Mouse (Mus musculus): Measurements from ENCODE around the gene Sirt3. TPM values are rescaled to one million over a fixed set of nuclear protein-coding genes. Genes with fewer than 3 reads are reported as not detected.

Sirt3 gene
- polyA plus RNA-seq, 1 experiment from 2014 or later = 55.5 TPM

DNA sequence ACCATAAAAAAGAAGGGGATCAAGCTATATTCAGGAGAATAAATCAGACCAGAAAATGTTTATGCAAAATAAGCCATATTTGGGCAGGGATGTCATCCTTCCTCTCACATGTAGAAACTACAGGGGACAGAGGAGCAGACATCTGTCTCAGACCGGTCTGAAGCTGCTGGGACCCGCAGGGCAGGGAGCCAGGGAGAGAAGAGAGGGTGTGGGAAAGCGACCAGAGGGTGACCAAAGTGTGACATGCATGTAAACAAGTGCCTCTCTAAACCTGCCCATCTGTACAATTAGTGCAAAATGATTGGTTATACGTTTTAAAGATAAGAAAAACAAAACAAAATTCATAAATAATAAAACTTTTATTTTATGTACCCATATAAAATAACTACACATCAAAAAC is 61.9 kb downstream of the Sirt3 start:
- no peak overlapping the region for H3K27ac ChIP-seq
- WGBS = 65% methylated on average over 4 of the region's 4 CpGs
- H3K27me3 ChIP-seq (replicated peaks) = no peaks in the 10 kb centered on the region
- no peak overlapping the region for H3K9ac ChIP-seq
- H3K4me2 ChIP-seq = peak overlapping the region; percentile 37
- ATAC-seq (replicated peaks) = no peak
- peaks cover 22% of the 10 kb centered on the region for H3K4me1 ChIP-seq
- 0 out of 2 replicates have a peak overlapping the region, but pooled peaks have one; percentile 11 for H3K4me3 ChIP-seq
- no peaks in the 10 kb centered on the region for H3K9me3 ChIP-seq
- peaks cover 3% of the 10 kb centered on the region; the same call in 1 of the 2 replicates for H3K36me3 ChIP-seq (replicated peaks)

Other genes with a start within 250 kb of the Sirt3 start
- gene Olfr53, start 235.9 kb downstream of the Sirt3 start, polyA plus RNA-seq (2015; fragmentation: Nextera tagmentation; extraction: Ambion mirVana) = not detected in 2 replicates
- gene Olfr539, start 222.4 kb downstream of the Sirt3 start, polyA plus RNA-seq (2015; fragmentation: Nextera tagmentation; extraction: Ambion mirVana) = not detected in 2 replicates
- gene Olfr45, start 200.4 kb downstream of the Sirt3 start, polyA plus RNA-seq (2015; fragmentation: Nextera tagmentation; extraction: Ambion mirVana) = not detected in 2 replicates
- not detected in 2 replicates for gene Olfr541, start 185.0 kb downstream of the Sirt3 start, polyA plus RNA-seq (2015; fragmentation: Nextera tagmentation; extraction: Ambion mirVana)
- gene Cyp2e1, start 118.6 kb downstream of the Sirt3 start, polyA plus RNA-seq (2015; fragmentation: Nextera tagmentation; extraction: Ambion mirVana) = not detected in 2 replicates
- 0.45 and 0.55 TPM in 2 replicates for gene Syce1, start 94.5 kb downstream of the Sirt3 start, polyA plus RNA-seq (2015; fragmentation: Nextera tagmentation; extraction: Ambion mirVana)
- 34.1 and 36.5 TPM in 2 replicates for gene Zfp941, start 60.1 kb downstream of the Sirt3 start, polyA plus RNA-seq (2015; fragmentation: Nextera tagmentation; extraction: Ambion mirVana)
- gene Urah, start 47.3 kb downstream of the Sirt3 start, polyA plus RNA-seq (2015; fragmentation: Nextera tagmentation; extraction: Ambion mirVana) = 0.38 TPM in 1 of 2 replicates, not detected in the other
- gene Scgb1c1, start 36.8 kb downstream of the Sirt3 start, polyA plus RNA-seq (2015; fragmentation: Nextera tagmentation; extraction: Ambion mirVana) = not detected in 2 replicates
- not detected in 2 replicates for gene Odf3, start 34.5 kb downstream of the Sirt3 start, polyA plus RNA-seq (2015; fragmentation: Nextera tagmentation; extraction: Ambion mirVana)
- 0.23 and 0.36 TPM in 2 replicates for gene Gm45785, start 26.0 kb downstream of the Sirt3 start, polyA plus RNA-seq (2015; fragmentation: Nextera tagmentation; extraction: Ambion mirVana)
- gene Ric8a, start 25.4 kb downstream of the Sirt3 start, polyA plus RNA-seq (2015; fragmentation: Nextera tagmentation; extraction: Ambion mirVana) = 110 and 111 TPM in 2 replicates
- 41.1 and 46.2 TPM in 2 replicates for gene Bet1l, start 24.7 kb downstream of the Sirt3 start, polyA plus RNA-seq (2015; fragmentation: Nextera tagmentation; extraction: Ambion mirVana)
- 279 and 282 TPM in 2 replicates for gene Psmd13, start 341 bp downstream of the Sirt3 start, polyA plus RNA-seq (2015; fragmentation: Nextera tagmentation; extraction: Ambion mirVana)
- gene Cox8b, start 18.1 kb upstream of the Sirt3 start, polyA plus RNA-seq (2015; fragmentation: Nextera tagmentation; extraction: Ambion mirVana) = not detected in 2 replicates
- gene Nlrp6, start 38.6 kb upstream of the Sirt3 start, polyA plus RNA-seq (2015; fragmentation: Nextera tagmentation; extraction: Ambion mirVana) = 0.56 and 0.63 TPM in 2 replicates
- 6.2 and 8.4 TPM in 2 replicates for gene Pgghg, start 59.1 kb upstream of the Sirt3 start, polyA plus RNA-seq (2015; fragmentation: Nextera tagmentation; extraction: Ambion mirVana)
- 0.65 and 1.1 TPM in 2 replicates for gene Ifitm5, start 68.0 kb upstream of the Sirt3 start, polyA plus RNA-seq (2015; fragmentation: Nextera tagmentation; extraction: Ambion mirVana)
- not detected in 2 replicates for gene Gm45717, start 73.6 kb upstream of the Sirt3 start, polyA plus RNA-seq (2015; fragmentation: Nextera tagmentation; extraction: Ambion mirVana)
- gene Ifitm2, start 73.7 kb upstream of the Sirt3 start, polyA plus RNA-seq (2015; fragmentation: Nextera tagmentation; extraction: Ambion mirVana) = 135 and 145 TPM in 2 replicates
- 14.9 and 18.8 TPM in 2 replicates for gene Ifitm1, start 84.9 kb upstream of the Sirt3 start, polyA plus RNA-seq (2015; fragmentation: Nextera tagmentation; extraction: Ambion mirVana)
- gene Ifitm3, start 128.5 kb upstream of the Sirt3 start, polyA plus RNA-seq (2015; fragmentation: Nextera tagmentation; extraction: Ambion mirVana) = 40.9 and 59.9 TPM in 2 replicates
- gene Ifitm6, start 135.6 kb upstream of the Sirt3 start, polyA plus RNA-seq (2015; fragmentation: Nextera tagmentation; extraction: Ambion mirVana) = 0.99 and 1.4 TPM in 2 replicates
- gene Gm17387, start 146.8 kb upstream of the Sirt3 start, polyA plus RNA-seq (2015; fragmentation: Nextera tagmentation; extraction: Ambion mirVana) = not detected in 2 replicates
- gene B4galnt4, start 178.8 kb upstream of the Sirt3 start, polyA plus RNA-seq (2015; fragmentation: Nextera tagmentation; extraction: Ambion mirVana) = 59.2 and 64.1 TPM in 2 replicates
- 0.84 TPM in 1 of 2 replicates, not detected in the other for gene Pkp3, start 195.9 kb upstream of the Sirt3 start, polyA plus RNA-seq (2015; fragmentation: Nextera tagmentation; extraction: Ambion mirVana)
- 2.3 and 2.7 TPM in 2 replicates for gene Sigirr, start 218.3 kb upstream of the Sirt3 start, polyA plus RNA-seq (2015; fragmentation: Nextera tagmentation; extraction: Ambion mirVana)
- 0.36 and 0.42 TPM in 2 replicates for gene Ano9, start 235.5 kb upstream of the Sirt3 start, polyA plus RNA-seq (2015; fragmentation: Nextera tagmentation; extraction: Ambion mirVana)
- gene Ptdss2, start 240.1 kb upstream of the Sirt3 start, polyA plus RNA-seq (2015; fragmentation: Nextera tagmentation; extraction: Ambion mirVana) = 83.3 and 86.2 TPM in 2 replicates

Measured in midbrain, embryonic 15.5 days (tissue).